Mouse (Mus musculus): Measurements from ENCODE around the gene Csdc2. TPM values are rescaled to one million over a fixed set of nuclear protein-coding genes. Genes with fewer than 3 reads are reported as not detected.

The Csdc2 gene
- 1.2 TPM in 2 replicates for total RNA-seq (2012; rRNA removed)

GRCm38 (mm10) chr15:81936679-81937078 is at the start of gene Csdc2:
Csdc2 (plus strand) TSS chr15:81936759.
- Histone ChIP-seq H3K27ac (ENCODE audit: insufficient read depth, low read depth, low read length, poor library complexity, severe bottlenecking) (no peak within 1 kb of the TSS), H3K36me3 (ENCODE audit: control insufficient read depth, insufficient read depth, low read length, poor library complexity, severe bottlenecking) (no peaks in the 10 kb centered on the region), H3K4me3 (ENCODE audit: insufficient read depth in 1 of 2, low read depth in 1 of 2, low read length in 2 of 2, poor library complexity in 1 of 2, severe bottlenecking in 1 of 2) (peak within 1 kb of the TSS; percentile 41 to 66), H3K9ac (ENCODE audit: insufficient read depth, low read depth, low read length, poor library complexity, severe bottlenecking) (peak within 1 kb of the TSS; percentile 5; the same call in 1 of the 2 replicates), H3K4me1 (ENCODE audit: control insufficient read depth in 2 of 2, insufficient read depth in 2 of 2, low read length in 2 of 2, poor library complexity in 1 of 2) (peaks cover 0 to 5% of the 10 kb centered on the region in 2 experiments; a peak in 1 of 4 replicates), H3K9me3 (ENCODE audit: control insufficient read depth, insufficient read depth, low read depth, low read length) (no peaks in the 10 kb centered on the region)
- no peak for TF ChIP-seq CHD2 (IDR thresholded peaks at IDR 0.05; ENCODE audit: low read depth, low read length)
- in situ Hi-C loops (cut with MboI; ENCODE audit: low sequenced_read_pairs in 2 of 2, unreplicated experiment in 2 of 2): no loop called here
- no peak for DNase-seq (ENCODE audit: low read depth, low spot score)

GRCm38 (mm10) chr15:81886795-81887550 is 49.6 kb upstream of the Csdc2 start:
- no peak for DNase-seq (ENCODE audit: low read depth, low spot score)
- Histone ChIP-seq H3K4me1 (ENCODE audit: control insufficient read depth in 2 of 2, insufficient read depth in 2 of 2, low read length in 2 of 2, poor library complexity in 1 of 2) (peaks cover 3 to 6% of the 10 kb centered on the region in 2 experiments), H3K9ac (ENCODE audit: insufficient read depth, low read depth, low read length, poor library complexity, severe bottlenecking) (no peak overlapping the region), H3K36me3 (ENCODE audit: control insufficient read depth, insufficient read depth, low read length, poor library complexity, severe bottlenecking) (peaks cover 2% of the 10 kb centered on the region), H3K4me3 (ENCODE audit: insufficient read depth in 1 of 2, low read depth in 1 of 2, low read length in 2 of 2, poor library complexity in 1 of 2, severe bottlenecking in 1 of 2) (no peak overlapping the region), H3K9me3 (ENCODE audit: control insufficient read depth, insufficient read depth, low read depth, low read length) (no peaks in the 10 kb centered on the region), H3K27ac (ENCODE audit: insufficient read depth, low read depth, low read length, poor library complexity, severe bottlenecking) (no peak overlapping the region)
- TF ChIP-seq CHD2 (IDR thresholded peaks at IDR 0.05; ENCODE audit: low read depth, low read length): no peak
- in situ Hi-C loops (cut with MboI; ENCODE audit: low sequenced_read_pairs in 2 of 2, unreplicated experiment in 2 of 2): no loop called here

- no peak for DNase-seq (ENCODE audit: low read depth, low spot score)
- TF ChIP-seq ZC3H11A (IDR thresholded peaks at IDR 0.05; ENCODE audit: borderline replicate concordance, low read depth, low read length) (no peak), ZNF384 (IDR thresholded peaks at IDR 0.05; ENCODE audit: low read depth, low read length) (no peak), MAFK (IDR thresholded peaks at IDR 0.05; ENCODE audit: insufficient read depth, low read depth, low read length) (no peak), CHD2 (IDR thresholded peaks at IDR 0.05; ENCODE audit: low read depth, low read length) (no peak), HCFC1 (IDR thresholded peaks at IDR 0.05; ENCODE audit: borderline replicate concordance, insufficient read depth, low read length) (no peak)
- in situ Hi-C loops (cut with MboI; ENCODE audit: low sequenced_read_pairs in 2 of 2, unreplicated experiment in 2 of 2): no loop called here
- H3K9ac ChIP-seq (ENCODE audit: insufficient read depth, low read depth, low read length, poor library complexity, severe bottlenecking): no peak overlapping the region
- H3K4me1 ChIP-seq (ENCODE audit: control insufficient read depth in 2 of 2, insufficient read depth in 2 of 2, low read length in 2 of 2, poor library complexity in 1 of 2): peaks cover 5 to 11% of the 10 kb centered on the region in 2 experiments
- no peak overlapping the region; the same call in 1 of the 2 replicates for H3K27ac ChIP-seq (ENCODE audit: insufficient read depth, low read depth, low read length, poor library complexity, severe bottlenecking)
- H3K4me3 ChIP-seq (ENCODE audit: insufficient read depth in 1 of 2, low read depth in 1 of 2, low read length in 2 of 2, poor library complexity in 1 of 2, severe bottlenecking in 1 of 2): no peak overlapping the region
- H3K36me3 ChIP-seq (ENCODE audit: control insufficient read depth, insufficient read depth, low read length, poor library complexity, severe bottlenecking): peaks cover 6% of the 10 kb centered on the region
- H3K9me3 ChIP-seq (ENCODE audit: control insufficient read depth, insufficient read depth, low read depth, low read length): no peaks in the 10 kb centered on the region
Observed at GRCm38 (mm10) chr15:81889175-81889574, 47.4 kb upstream of the Csdc2 start.

GRCm38 (mm10) chr15:81891140-81891802 is 45.3 kb upstream of the Csdc2 start:
- H3K4me1 ChIP-seq (ENCODE audit: control insufficient read depth in 2 of 2, insufficient read depth in 2 of 2, low read length in 2 of 2, poor library complexity in 1 of 2): peaks cover 8 to 11% of the 10 kb centered on the region in 2 experiments
- TF ChIP-seq HCFC1 (IDR thresholded peaks at IDR 0.05; ENCODE audit: borderline replicate concordance, insufficient read depth, low read length) (no peak), ZNF384 (IDR thresholded peaks at IDR 0.05; ENCODE audit: low read depth, low read length) (no peak; the same call in 1 of the 2 replicates), CHD2 (IDR thresholded peaks at IDR 0.05; ENCODE audit: low read depth, low read length) (no peak), ZC3H11A (IDR thresholded peaks at IDR 0.05; ENCODE audit: borderline replicate concordance, low read depth, low read length) (no peak), MAFK (IDR thresholded peaks at IDR 0.05; ENCODE audit: insufficient read depth, low read depth, low read length) (no peak)

More at GRCm38 (mm10) chr15:81891140-81891802, 45.3 kb upstream of the Csdc2 start:
- Histone ChIP-seq H3K36me3 (ENCODE audit: control insufficient read depth, insufficient read depth, low read length, poor library complexity, severe bottlenecking) (peaks cover 16% of the 10 kb centered on the region), H3K27ac (ENCODE audit: insufficient read depth, low read depth, low read length, poor library complexity, severe bottlenecking) (peak overlapping the region; percentile 59; the same call in 1 of the 2 replicates), H3K9ac (ENCODE audit: insufficient read depth, low read depth, low read length, poor library complexity, severe bottlenecking) (no peak overlapping the region), H3K9me3 (ENCODE audit: control insufficient read depth, insufficient read depth, low read depth, low read length) (no peaks in the 10 kb centered on the region), H3K4me3 (ENCODE audit: insufficient read depth in 1 of 2, low read depth in 1 of 2, low read length in 2 of 2, poor library complexity in 1 of 2, severe bottlenecking in 1 of 2) (no peak overlapping the region)
- no peak for DNase-seq (ENCODE audit: low read depth, low spot score)
- in situ Hi-C loops (cut with MboI; ENCODE audit: low sequenced_read_pairs in 2 of 2, unreplicated experiment in 2 of 2): no loop called here
